Mouse (Mus musculus) left cerebral cortex, postnatal 4 days (tissue): ENCODE data around the gene Zfp146. TPM values are rescaled to one million over a fixed set of nuclear protein-coding genes. Genes with fewer than 3 reads are reported as not detected.
"Not testable (repeated sequence)": the region's sequence is repeated elsewhere in the genome, so short reads cannot be mapped to it uniquely, and the experiment has no call there.

ENCODE experiments used
- DNase-seq: peaks from one replicate; pipeline ENCODE4 v3.0.0-alpha.2; 2022
- intact Hi-C: fragments of 180-260 bp; cut with DNase I; formaldehyde crosslinking; loops from one replicate; pipeline ENCODE4 v1.15.1; 2025
- total RNA-seq, 2 experiments: library from RNA; stranded (reverse); gene quantifications; 2 replicates each; pipeline ENCODE4 v1.2.3; 2021

The Zfp146 gene
- total RNA-seq, 2 experiments from 2014 or later, result 66.8 to 68.1 TPM

DNA sequence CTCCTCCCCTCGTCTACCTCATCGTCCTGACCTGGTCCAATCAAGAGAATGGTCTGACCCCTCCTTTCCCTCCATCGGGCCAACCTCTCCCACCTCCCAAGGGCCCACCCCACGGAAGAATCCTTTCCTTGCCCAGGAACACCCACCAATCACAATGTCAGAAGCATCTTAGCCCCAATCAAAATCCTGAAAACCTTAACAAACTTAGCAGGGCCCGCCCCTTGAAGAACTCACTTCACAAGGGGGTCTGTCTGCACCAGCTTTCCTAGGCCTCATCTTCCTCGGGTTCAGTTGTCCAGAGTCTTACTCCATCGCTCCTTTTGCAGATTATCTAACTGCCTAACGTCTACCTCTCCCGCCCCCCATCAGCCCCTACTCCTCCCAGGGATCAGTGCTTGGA, 23.5 kb upstream of the Zfp146 start:
- intact Hi-C loops, result no loop called here
- no peak for DNase-seq

DNA sequence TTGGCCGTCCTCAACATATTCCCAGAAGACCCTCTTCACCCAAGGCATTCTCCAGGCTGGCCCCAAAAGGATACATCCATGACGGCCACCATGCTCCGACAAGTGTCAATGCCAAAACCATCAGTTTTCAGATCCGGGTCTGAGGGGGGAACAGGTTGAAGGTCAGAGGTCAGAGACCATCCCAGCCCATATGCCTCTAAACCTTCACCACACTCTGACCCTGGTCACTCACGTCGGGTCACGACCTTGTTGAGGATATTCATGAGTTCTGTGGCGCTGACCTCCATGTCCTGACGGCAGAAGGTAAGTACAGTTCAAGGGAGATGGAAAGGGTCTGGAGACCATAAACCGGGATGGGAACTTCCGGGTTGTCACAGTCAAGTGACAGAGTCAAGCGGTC, 22.5 kb upstream of the Zfp146 start:
- intact Hi-C loops, result no loop called here
- DNase-seq, result no peak

GRCm38 (mm10) chr7:30189116-30189491, 19.6 kb upstream of the Zfp146 start:
- no peak for DNase-seq
- intact Hi-C loops, result no loop called here

DNA sequence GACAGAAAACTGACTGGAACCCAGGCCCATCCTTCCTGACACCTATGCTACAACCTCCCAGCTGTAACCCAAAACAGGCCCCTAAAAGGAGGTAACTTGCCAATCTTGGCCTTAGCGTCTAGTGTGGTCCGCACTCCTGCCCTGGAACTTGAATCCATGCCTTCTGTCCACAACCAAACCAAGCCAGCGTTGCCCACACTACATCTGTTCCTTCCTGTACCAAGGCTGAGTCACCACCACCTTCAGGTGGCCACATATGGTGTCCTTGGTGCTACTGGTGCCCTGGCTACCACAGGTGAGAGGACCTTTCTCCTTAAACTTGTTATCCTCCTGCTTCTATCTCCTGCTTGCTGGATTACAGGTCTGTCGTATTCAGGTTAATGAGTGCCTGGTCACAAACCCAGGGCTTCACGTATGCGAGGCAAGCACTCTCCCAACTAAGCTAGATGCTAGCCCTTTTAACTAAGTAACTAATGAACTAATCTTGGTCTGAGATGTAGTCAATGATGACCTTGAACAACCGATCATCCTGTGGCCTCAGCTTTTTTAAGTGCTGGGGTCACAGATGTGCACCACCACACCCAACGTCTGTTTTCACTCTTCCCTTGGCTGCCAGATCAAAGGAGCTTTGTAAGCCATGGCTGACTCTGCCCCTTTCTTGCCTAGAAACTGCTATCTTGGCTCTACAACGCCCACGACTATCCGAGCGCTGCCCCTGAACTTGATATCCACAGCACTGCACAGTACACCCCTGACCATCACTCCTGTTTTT, 19.0 kb upstream of the Zfp146 start:
- intact Hi-C loops, result no loop called here
- DNase-seq, result no peak

DNA sequence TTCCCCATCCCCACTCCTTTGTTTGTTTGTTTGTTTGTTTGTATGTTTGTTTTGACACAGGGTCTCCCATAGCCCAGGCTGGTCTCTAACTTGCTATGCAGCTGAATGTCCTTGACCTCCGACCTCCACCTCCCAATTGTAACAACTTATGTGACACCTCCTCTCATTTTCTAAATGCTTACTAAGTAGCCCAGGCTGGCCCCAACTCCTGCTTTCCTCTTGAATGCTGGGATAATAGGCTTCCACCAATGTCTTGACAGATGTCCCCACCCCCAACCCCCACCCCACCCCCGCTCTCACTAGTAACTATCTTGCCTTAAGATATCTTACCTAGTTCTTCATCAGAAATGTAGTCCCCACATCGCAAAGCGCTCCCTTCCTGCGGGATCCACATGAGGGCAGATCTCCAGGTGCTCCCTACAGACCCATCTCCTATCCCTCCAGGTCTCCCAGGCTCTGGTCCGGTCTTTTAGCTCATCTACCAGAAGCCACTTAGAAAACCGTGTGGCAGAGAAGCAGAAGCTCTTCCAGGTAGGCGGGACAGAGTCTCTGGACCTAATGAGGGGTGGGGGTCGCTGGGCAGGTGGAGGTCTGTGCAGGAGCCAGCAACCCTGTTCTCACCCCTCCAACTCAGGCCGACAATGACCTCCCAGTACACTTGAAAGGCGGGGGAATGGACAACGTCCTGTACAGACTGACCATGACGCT, 15.2 kb upstream of the Zfp146 start:
- DNase-seq, result no peak
- intact Hi-C loops, result loop anchor here (5.0 kb wide), 1 partner anchor 33 kb away; no protein-coding TSS in a partner anchor

DNA sequence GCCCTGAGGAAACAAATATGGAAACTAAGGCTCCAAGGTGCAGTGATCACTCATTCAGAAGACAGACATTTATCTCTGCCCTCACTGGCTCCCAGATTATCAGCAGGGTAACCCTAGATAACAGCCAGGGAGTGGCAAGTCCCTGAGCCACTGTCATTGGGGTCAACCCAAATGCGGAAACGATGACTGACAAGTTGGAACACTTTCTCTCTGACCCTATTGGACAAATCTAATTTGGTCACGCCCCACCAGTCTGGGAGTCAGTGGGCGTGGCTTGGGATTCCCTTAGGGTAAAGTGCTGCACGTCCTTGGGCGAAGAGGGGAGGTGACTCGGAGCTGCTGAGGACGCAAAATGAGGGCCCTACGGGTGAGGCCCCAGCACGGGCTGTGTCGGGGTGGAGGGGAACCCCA, 14.3 kb upstream of the Zfp146 start, which contains the start of gene Cox7a1:
Gene Cox7a1 (plus strand): TSS at position 266 of the 411 bp plus-strand sequence.
- intact Hi-C loops, result loop anchor here (5.0 kb wide), 1 partner anchor 33 kb away; no protein-coding TSS in a partner anchor

DNA sequence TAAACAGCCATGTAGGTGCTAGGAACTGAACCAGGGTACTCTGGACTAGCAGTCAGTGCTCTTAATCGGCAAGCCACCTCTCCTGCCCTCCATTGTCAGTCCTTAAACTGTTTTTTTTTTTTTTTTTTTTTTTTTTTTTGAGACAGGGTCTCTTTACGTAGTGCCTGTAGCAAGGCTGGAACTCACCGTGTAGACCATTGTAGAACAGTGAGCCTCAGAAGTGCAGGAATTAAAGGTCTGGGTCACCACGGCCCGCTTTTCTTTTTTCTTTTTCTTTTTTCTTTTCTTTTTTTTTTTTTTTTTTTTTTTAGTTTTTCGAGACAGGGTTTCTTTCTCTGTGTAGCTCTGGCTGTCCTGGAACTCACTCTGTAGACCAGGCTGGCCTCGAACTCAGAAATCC, 13.6 kb upstream of the Zfp146 start:
- not testable (repeated sequence) for DNase-seq
- intact Hi-C loops, result loop anchor here (5.0 kb wide), 1 partner anchor 34 kb away; no protein-coding TSS in a partner anchor

More for the DNA sequence above, 14.3 kb upstream of the Zfp146 start, which contains the start of gene Cox7a1:
- DNase-seq, result peak; percentile 66

- intact Hi-C loops, result loop anchor here (5.0 kb wide), 1 partner anchor 35 kb away; no protein-coding TSS in a partner anchor
- DNase-seq, result not testable (repeated sequence)
These were observed 12.4 kb upstream of the Zfp146 start for GRCm38 (mm10) chr7:30181929-30182328.

DNA sequence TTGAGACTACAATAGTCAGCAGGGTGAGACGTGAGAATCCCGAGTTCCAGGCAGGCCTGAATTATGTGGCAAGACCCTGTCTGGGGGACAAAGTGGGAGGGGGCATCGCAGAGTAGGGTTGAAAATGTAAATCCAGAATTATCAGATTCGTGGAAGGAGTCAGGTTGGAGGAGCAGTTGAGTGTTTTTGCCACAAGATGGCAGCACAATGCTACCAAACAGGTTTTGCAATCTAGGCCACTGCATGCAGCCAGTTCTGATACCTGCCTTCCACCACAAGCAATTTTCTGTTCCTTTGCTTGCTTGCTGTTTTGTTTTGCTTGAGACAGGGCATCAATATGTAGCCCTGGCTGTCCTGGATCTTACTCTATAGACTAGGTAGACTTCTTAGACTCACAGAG, 11.8 kb upstream of the Zfp146 start:
- peak; percentile 67 for DNase-seq
- intact Hi-C loops, result loop anchor here (5.0 kb wide), 1 partner anchor 36 kb away; no protein-coding TSS in a partner anchor

DNA sequence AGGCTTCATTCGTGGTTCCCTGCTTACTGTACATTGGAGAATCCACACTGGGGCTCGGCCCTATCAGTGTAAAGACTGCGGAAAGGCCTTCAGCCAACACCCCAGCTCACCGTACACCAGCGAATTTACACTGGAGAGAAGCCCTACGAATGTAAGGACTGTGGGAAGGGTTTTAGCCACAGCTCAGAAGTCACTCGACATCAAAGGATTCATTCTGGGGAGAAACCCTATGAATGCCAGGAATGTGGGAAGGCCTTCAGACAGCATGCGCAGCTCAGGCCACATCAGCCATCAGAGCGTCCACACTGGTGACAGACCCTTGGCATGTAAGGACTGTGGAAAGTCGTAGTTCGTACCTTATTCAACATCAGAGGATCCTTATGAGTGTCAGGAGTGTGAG, 8.7 kb upstream of the Zfp146 start:
- no peak for DNase-seq
- intact Hi-C loops, result no loop called here

DNA sequence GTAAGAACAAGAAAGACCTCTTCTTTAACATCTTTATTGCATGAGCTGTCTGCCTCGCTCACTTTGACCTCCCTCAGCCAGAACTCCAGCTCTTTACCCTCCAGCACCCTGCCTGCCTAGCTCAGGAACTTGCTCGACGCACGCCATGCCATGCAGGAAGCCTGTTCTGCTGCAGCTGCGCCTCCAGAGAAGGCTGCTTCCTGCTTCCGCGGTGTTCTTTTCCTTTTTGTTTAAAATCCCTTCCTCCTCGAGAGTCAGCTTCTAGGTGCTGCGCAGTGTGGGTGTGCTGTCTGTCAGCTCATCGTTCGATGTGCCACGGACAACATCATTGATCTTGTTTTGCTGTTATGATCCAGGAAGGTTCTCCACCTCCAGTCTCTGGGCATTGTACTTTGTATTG, 6.9 kb upstream of the Zfp146 start:
- intact Hi-C loops, result no loop called here
- no peak for DNase-seq

- intact Hi-C loops, result no loop called here
- no peak for DNase-seq
These were observed 867 bp upstream of the Zfp146 start for GRCm38 (mm10) chr7:30170283-30170951.

DNA sequence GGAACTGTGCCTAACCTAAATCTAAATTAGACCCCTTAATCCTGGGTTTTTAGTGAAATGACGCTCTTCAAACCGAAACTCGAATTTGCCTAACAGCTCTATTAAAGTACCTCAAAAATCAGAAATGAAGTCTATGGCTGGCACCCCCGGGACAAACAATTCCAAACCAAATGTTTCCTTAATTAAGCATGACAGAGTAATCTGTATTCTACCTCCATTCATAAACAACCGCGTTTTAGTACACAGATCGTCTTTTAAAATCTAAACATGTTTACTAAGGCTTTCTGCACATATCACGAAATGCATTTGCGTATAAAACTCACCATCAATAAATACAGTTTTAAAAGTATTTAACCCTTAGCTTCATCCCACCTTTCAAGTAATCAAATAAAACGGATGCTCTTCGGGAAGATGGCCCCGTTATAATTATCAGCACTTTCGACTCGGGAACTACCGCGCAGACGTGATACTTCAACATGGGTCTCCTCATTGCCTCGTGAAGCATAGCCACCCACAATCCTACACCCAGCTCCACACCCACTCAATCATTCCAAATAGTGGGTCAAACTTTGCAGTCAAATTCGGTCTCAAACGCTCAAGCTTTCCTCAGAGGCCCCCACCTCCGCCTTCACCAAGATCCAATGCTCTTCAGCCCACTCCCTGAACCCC, 502 bp downstream of the Zfp146 start:
- DNase-seq, result no peak
- intact Hi-C loops, result no loop called here

DNA sequence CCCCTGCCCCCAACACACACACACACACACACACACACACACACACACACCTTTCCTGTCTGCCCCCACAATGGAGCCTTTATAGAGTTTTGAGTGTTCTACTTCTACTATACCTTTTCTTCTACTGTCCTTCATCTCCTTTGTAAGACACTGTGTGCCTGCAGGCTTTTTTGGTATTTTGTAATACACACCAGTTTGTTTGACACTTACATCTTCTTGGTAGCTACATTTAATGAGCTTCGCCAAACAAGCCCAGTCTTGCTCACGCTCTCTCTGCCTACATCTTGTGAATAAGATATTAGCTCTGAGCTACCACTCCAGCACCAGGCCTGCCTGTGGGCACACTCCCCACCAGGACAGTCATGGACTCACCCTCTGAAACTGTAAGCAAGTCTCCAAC, 4.8 kb downstream of the Zfp146 start:
- intact Hi-C loops, result no loop called here
- DNase-seq, result no peak

GRCm38 (mm10) chr7:30163113-30163512, 6.4 kb downstream of the Zfp146 start:
- intact Hi-C loops, result loop anchor here (2.0 kb wide), 1 partner anchor 38 kb away; no protein-coding TSS in a partner anchor
- no peak for DNase-seq

DNA sequence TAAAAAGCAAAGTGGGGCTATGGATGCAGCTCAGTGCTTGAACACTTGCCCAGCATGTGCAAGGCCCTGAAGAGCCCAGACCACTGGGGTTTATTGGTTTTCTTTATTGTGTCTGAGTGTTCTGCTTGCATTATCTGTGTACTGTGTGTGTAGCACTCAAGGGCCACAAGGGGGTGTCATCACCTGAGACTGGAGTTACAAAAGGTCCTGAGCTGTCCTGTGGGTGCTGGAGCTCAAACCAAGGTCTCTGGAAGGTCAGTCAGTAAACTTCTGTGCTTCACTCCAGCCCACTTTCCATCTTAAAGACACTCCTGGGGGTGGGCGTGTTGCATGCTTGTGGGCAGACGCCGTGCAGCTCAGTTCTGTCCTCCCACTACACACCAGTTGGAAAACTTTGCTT, 14.0 kb downstream of the Zfp146 start:
- DNase-seq, result no peak
- intact Hi-C loops, result no loop called here

DNA sequence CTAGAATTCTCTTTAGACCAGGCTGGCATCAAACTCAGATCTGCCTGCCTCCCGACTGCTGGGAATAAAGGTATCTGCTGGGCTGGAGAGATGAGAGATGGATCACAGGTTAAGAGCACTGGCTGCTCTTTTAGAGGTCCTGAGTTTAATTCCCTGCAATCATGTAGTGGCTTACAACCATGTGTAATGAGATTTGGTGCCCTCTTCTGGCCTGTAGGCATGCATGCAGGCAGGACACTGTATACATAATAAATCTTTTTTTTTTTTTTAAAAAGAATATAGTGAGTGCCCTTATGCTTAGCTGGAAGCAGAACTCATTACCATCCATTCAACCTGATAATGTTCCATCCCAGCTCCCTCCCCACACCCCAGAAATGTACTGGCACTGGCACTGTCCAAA, 15.5 kb downstream of the Zfp146 start:
- intact Hi-C loops, result no loop called here
- no peak for DNase-seq

DNA sequence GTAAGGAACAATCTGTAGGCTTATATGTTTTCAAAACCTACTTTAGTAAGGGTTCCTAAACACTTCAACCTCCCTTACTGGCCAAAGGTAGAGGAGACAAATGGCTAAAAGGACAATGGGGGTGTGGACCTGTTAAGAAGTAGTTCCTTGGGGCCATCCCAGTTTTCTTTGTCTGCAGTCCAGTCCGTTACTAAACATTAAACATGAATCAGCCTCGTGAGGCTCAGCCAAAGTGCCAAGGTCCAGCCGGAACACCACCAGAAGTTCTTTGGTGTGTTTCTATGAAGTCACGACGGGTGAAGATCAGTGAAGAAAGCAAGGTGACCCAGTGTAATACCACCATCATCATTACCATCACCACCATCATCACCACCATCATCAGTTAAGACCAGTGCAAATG, 22.5 kb downstream of the Zfp146 start:
- intact Hi-C loops, result no loop called here

DNA sequence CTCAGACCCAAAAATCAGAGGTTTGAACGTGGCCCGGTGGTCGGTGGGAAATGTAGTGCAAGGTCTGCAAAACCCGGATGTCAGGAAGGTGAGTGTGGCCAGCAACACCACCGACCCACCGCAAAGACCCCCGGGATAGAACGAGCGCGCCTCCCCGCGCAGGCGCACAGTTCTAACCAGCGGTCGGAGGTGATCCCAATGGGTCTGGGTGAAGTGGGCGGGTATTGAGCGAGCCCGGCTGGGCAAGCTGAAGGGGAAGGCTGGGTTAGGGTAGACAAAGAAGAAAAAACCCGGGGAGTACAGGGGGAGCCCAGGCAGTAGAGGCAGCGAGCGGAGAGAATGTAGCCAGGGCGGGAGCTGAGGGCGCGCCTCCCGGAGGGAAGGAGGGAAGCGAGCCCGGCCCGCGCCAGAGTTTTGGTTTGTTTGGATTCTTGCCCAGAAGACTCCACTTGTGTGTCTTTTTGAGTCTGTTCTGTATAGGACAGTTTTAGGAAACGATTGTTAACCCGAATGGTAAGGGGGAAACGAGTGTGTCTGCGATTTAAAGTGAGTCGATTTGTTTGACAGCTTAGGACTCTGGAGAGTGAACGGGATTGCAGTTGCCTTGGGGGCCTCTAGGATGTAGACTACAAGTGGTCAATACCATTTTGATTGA, 25.9 kb downstream of the Zfp146 start:
- intact Hi-C loops, result no loop called here

More for the DNA sequence above, 22.5 kb downstream of the Zfp146 start:
- DNase-seq, result no peak

DNA sequence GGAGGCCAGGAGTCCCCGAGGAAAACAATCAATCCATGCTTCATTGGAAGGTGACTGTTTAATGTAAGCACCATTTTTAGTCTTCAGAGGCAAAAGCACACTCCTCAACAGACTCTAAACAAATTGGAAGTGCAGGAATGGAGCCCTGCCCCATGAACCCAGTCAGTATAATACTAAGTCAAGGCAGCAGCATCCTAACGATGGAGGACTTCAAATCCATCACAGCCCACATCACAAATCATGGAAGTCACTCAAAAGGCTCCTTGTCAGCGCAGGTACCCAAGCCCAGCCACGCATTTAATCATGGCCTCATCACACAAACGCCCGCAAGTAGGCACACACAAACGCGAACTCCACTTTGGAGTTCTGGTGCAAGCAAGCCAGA, 26.4 kb downstream of the Zfp146 start:
- no peak for DNase-seq
- intact Hi-C loops, result no loop called here

More for the DNA sequence above, 25.9 kb downstream of the Zfp146 start:
- DNase-seq, result peak; percentile 94
